Mouse (Mus musculus) kidney, postnatal 0 days (tissue): ENCODE data around the gene Bbs9. TPM values are rescaled to one million over a fixed set of nuclear protein-coding genes. Genes with fewer than 3 reads are reported as not detected.
A peak's percentile ranks its signal among the peaks of the same experiment; 100 is the strongest.

Experiments
- ATAC-seq: fragments of 200-750 bp; cut with Nextera tagmentation; replicated peaks from 2 replicates; pipeline ENCODE4 v1.8.0; 2017; ENCODE audit warnings: low read depth, moderate number of reproducible peaks, moderate TSS enrichment, moderate library complexity; ENCODE audit not compliant: low FRiP score
- DNase-seq: peaks from one replicate; pipeline ENCODE4 v3.0.0-alpha.2; 2016; ENCODE audit warnings: low spot score
- H3K27ac ChIP-seq: fragments of 300-500 bp; sonication (generic); 2 replicates; pipeline ENCODE4 v1.5.1; 2014; ENCODE audit warnings: mild to moderate bottlenecking
- H3K27me3 ChIP-seq: fragments of 300-500 bp; sonication (generic); 2 replicates; pipeline ENCODE4 v1.6.1; 2014; ENCODE audit warnings: low read length, mixed read lengths; ENCODE audit not compliant: insufficient read depth
- H3K36me3 ChIP-seq: fragments of 300-500 bp; sonication (generic); 2 replicates; pipeline ENCODE4 v1.6.1; 2014; ENCODE audit warnings: low read length, mixed read lengths; ENCODE audit not compliant: insufficient read depth
- H3K4me1 ChIP-seq: fragments of 300-500 bp; sonication (generic); replicated peaks from 2 replicates; pipeline ENCODE4 v1.6.1; 2014; ENCODE audit warnings: antibody characterized with exemption, low read length, mixed read lengths; ENCODE audit not compliant: insufficient read depth
- H3K4me2 ChIP-seq: fragments of 300-500 bp; sonication (generic); 2 replicates; pipeline ENCODE4 v1.6.1; 2014; ENCODE audit warnings: mild to moderate bottlenecking, low read length, moderate library complexity, mixed read lengths
- H3K4me3 ChIP-seq: fragments of 300-500 bp; sonication (generic); replicated peaks from 2 replicates; pipeline ENCODE4 v1.5.1; 2014; ENCODE audit warnings: low read depth, low read length
- H3K9ac ChIP-seq: fragments of 300-500 bp; sonication (generic); 2 replicates; pipeline ENCODE4 v1.6.1; 2014; ENCODE audit warnings: low read depth, low read length
- H3K9me3 ChIP-seq: fragments of 300-500 bp; sonication (generic); replicated peaks from 2 replicates; pipeline ENCODE4 v1.6.1; 2016; ENCODE audit warnings: low read length, inconsistent platforms, mixed read lengths
- CTCF ChIP-seq: IDR thresholded peaks from 2 replicates; pipeline ENCODE4 v1.5.1; 2016; ENCODE audit warnings: antibody characterized with exemption, low read depth, mild to moderate bottlenecking, moderate library complexity
- WGBS: fragments of 180-500 bp; shearing (Covaris S2); extraction: QIAGEN DNeasy Blood & Tissue Kit; methylation state at CpG from one replicate; pipeline ENCODE4 v1.1.7; 2014; 5-methylcytosine and 5-hydroxymethylcytosine counted together
- polyA plus RNA-seq: library from polyadenylated mRNA; unstranded; fragments of >200 nt; fragmentation: Nextera tagmentation; extraction: Ambion mirVana; gene quantifications from 2 replicates; pipeline ENCODE4 v1.2.1, GENCODE M21; 2015

Gene Bbs9
- polyA plus RNA-seq, 1 experiment from 2014 or later, result 10.1 TPM

DNA sequence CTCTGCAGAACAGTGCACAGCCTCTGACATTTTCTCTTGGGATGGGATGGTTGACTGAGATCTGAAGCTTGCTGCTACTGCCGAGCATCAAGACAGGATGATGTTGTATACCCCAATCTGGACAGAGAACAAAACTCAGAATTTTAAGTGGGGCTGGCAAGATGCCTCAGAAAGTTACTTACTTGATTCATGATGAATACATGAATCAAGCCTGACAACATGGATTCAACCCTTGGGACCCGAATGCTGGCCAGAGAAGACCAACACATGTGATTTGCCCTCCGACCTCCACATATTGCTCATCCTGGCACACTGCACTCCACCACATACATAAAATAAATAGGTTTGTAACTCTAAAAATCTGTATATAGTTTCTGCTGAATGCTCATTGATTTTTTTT, 403.8 kb downstream of the Bbs9 start:
- Histone ChIP-seq H3K9me3 (no peaks in the 10 kb centered on the region), H3K36me3 (no peaks in the 10 kb centered on the region), H3K4me3 (no peak overlapping the region), H3K4me2 (no peak overlapping the region), H3K27me3 (no peaks in the 10 kb centered on the region), H3K4me1 (no peaks in the 10 kb centered on the region), H3K9ac (no peak overlapping the region), H3K27ac (no peak overlapping the region)
- ATAC-seq, result no peak
- WGBS, result 70% methylated on average over 3 of the region's 3 CpGs
- TF ChIP-seq CTCF, result no peak
- no peak for DNase-seq

DNA sequence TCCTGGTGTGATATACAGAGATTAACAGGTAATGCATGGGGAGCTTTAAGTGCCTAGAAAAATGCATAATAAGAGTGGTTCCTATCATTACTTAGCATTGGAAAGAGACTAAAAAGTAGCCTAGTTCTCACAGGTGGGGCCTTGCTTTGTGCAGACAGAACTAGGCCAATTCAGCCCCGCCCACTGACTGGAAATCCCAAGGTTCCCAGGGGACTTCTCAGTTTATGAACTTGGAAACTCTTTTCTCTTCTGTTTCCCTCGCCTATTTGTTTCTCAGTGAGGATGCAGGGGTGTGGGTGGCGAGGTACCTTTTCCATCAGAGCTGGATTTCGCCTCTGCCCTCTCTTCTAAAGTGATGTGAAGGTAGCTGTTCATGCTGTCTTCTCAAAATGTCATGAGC, 410.8 kb downstream of the Bbs9 start:
- no peak overlapping the region for H3K4me2 ChIP-seq
- 74% methylated on average over 4 of the region's 4 CpGs for whole genome bisulfite sequencing

DNA sequence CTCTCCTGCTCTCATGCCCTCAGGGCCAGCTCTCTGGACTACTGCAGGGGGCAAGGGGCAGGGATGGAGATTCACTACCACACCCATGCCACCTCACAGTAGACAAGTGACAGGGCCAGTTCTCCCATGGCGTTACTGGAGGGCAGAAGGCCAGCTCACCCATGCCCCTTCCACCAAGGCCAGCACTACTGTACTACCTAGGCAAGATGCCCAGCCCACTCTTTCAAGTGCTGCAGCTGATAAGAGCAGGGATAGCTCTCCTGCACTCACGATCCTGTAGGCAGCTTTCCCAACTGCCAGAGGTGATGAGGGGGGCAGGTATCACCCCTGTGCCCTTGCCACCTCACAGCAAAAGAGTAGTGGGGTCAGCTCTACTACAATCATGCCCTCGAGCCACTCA, 429.9 kb downstream of the Bbs9 start:
- H3K4me1 ChIP-seq, result no peaks in the 10 kb centered on the region
- 76% methylated on average over 3 of the region's 3 CpGs for WGBS
- H3K4me2 ChIP-seq, result no peak overlapping the region
- H3K9me3 ChIP-seq, result no peaks in the 10 kb centered on the region
- no peak overlapping the region for H3K4me3 ChIP-seq
- no peak for TF ChIP-seq CTCF
- H3K36me3 ChIP-seq, result no peaks in the 10 kb centered on the region
- no peak overlapping the region for H3K27ac ChIP-seq
- ATAC-seq (no peak), DNase-seq (no peak)
- no peak overlapping the region for H3K9ac ChIP-seq
- no peaks in the 10 kb centered on the region for H3K27me3 ChIP-seq

More for the DNA sequence above, 410.8 kb downstream of the Bbs9 start:
- no peak overlapping the region for H3K9ac ChIP-seq
- H3K36me3 ChIP-seq, result no peaks in the 10 kb centered on the region
- no peak overlapping the region for H3K27ac ChIP-seq
- no peaks in the 10 kb centered on the region for H3K9me3 ChIP-seq
- H3K27me3 ChIP-seq, result no peaks in the 10 kb centered on the region
- DNase-seq, result no peak
- H3K4me3 ChIP-seq, result no peak overlapping the region
- no peaks in the 10 kb centered on the region for H3K4me1 ChIP-seq
- ATAC-seq, result no peak
- TF ChIP-seq CTCF, result no peak

DNA sequence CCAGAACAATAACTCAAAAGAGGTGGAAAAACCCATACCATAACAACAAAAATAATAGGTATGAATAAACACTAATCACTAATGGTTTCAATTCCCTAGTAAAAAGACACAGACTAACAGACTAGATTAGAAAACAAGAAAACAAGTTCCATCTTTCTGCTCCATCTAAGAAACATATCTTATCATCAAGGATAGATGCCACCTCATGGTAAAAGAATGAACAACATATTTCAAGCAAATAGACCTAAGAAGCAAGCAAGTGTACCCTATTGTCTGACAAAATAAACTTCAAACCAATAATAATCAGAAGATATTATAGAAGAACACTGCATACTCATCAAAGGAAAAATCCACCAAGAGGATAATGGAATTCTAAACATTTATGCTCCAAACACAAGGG, 441.3 kb downstream of the Bbs9 start:
- H3K9me3 ChIP-seq, result no peaks in the 10 kb centered on the region
- no peak overlapping the region for H3K9ac ChIP-seq

DNA sequence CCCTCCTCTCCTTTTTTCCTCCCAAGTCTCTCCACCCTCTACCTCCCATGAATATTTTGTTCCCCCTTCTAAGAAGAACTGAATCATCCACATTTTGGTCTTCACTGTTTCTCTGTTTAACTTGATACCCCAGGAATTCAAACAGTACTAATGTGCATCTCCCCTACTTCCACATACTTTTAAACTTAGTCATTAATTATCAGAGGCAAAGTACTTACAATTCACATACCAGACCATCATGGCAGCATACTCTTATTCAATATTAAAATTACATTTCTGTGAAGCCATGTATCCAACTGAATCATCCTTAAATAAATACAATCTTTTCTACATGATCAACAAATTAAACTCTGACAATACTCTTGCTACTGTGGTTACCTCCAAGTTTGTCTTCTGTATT, 460.1 kb downstream of the Bbs9 start:
- no peaks in the 10 kb centered on the region for H3K9me3 ChIP-seq
- DNase-seq (peak; percentile 21), ATAC-seq (no peak)
- no peak overlapping the region for H3K27ac ChIP-seq
- no peak for TF ChIP-seq CTCF
- H3K36me3 ChIP-seq, result no peaks in the 10 kb centered on the region
- H3K4me3 ChIP-seq, result no peak overlapping the region
- no peaks in the 10 kb centered on the region for H3K4me1 ChIP-seq
- H3K4me2 ChIP-seq, result no peak overlapping the region
- H3K9ac ChIP-seq, result no peak overlapping the region
- H3K27me3 ChIP-seq, result no peaks in the 10 kb centered on the region

More for the DNA sequence above, 441.3 kb downstream of the Bbs9 start:
- H3K27me3 ChIP-seq, result no peaks in the 10 kb centered on the region
- H3K4me3 ChIP-seq, result no peak overlapping the region
- no peaks in the 10 kb centered on the region for H3K36me3 ChIP-seq
- TF ChIP-seq CTCF, result no peak; the same call in 1 of the 2 replicates
- no peak overlapping the region for H3K4me2 ChIP-seq
- no peak for DNase-seq
- H3K27ac ChIP-seq, result no peak overlapping the region
- no peak for ATAC-seq
- no peaks in the 10 kb centered on the region for H3K4me1 ChIP-seq

Other genes starting within 250 kb of the Bbs9 start
- gene Zfp599, start 215.8 kb upstream of the Bbs9 start, polyA plus RNA-seq, result 3.1 and 3.3 TPM in 2 replicates
- gene Zfp810, start 168.1 kb upstream of the Bbs9 start, polyA plus RNA-seq, result 16.9 and 18.2 TPM in 2 replicates
- 15.3 and 17.7 TPM in 2 replicates for gene Anln, start 86.5 kb upstream of the Bbs9 start, polyA plus RNA-seq
- gene 9530077C05Rik, start 64.2 kb upstream of the Bbs9 start, polyA plus RNA-seq, result 2.1 and 2.9 TPM in 2 replicates
- not detected in 2 replicates for gene Gm17545, start 21.4 kb upstream of the Bbs9 start, polyA plus RNA-seq
- 76.7 and 82.6 TPM in 2 replicates for gene Rp9, start 6.0 kb upstream of the Bbs9 start, polyA plus RNA-seq